Mouse (Mus musculus) intestine, embryonic 15.5 days (tissue): ENCODE results near the gene Col6a1. TPM values are rescaled to one million over a fixed set of nuclear protein-coding genes. Genes with fewer than 3 reads are reported as not detected.

Experiments used
- ATAC-seq: fragments of 200-750 bp; cut with Nextera tagmentation; 2 replicates; pipeline ENCODE4 v1.8.0; 2017; ENCODE audit warnings: moderate TSS enrichment, moderate library complexity
- H3K27ac ChIP-seq: fragments of 300-500 bp; sonication (generic); 2 replicates; pipeline ENCODE4 v1.5.1; 2015; ENCODE audit warnings: mild to moderate bottlenecking, inconsistent platforms
- H3K27me3 ChIP-seq: fragments of 300-500 bp; sonication (generic); replicated peaks from 2 replicates; pipeline ENCODE4 v1.6.1; 2015; ENCODE audit warnings: inconsistent platforms
- H3K36me3 ChIP-seq: fragments of 300-500 bp; sonication (generic); 2 replicates; pipeline ENCODE4 v1.6.1; 2015; ENCODE audit warnings: inconsistent platforms
- H3K4me1 ChIP-seq: fragments of 300-500 bp; sonication (generic); replicated peaks from 2 replicates; pipeline ENCODE4 v1.6.1; 2015; ENCODE audit warnings: inconsistent platforms
- H3K4me2 ChIP-seq: fragments of 300-500 bp; sonication (generic); replicated peaks from 2 replicates; pipeline ENCODE4 v1.6.1; 2015; ENCODE audit warnings: mild to moderate bottlenecking, inconsistent platforms
- H3K4me3 ChIP-seq: fragments of 300-500 bp; sonication (generic); replicated peaks from 2 replicates; pipeline ENCODE4 v1.5.1; 2015; ENCODE audit warnings: inconsistent platforms
- H3K9ac ChIP-seq: fragments of 300-500 bp; sonication (generic); 2 replicates; pipeline ENCODE4 v1.6.1; 2015; ENCODE audit warnings: inconsistent platforms
- H3K9me3 ChIP-seq: fragments of 300-500 bp; sonication (generic); 2 replicates; pipeline ENCODE4 v1.6.1; 2016; ENCODE audit warnings: inconsistent platforms
- WGBS: fragments of 180-500 bp; shearing (Covaris S2); methylation state at CpG from one replicate; pipeline ENCODE4 v1.1.7; 2015; 5-methylcytosine and 5-hydroxymethylcytosine counted together
- polyA plus RNA-seq: library from polyadenylated mRNA; unstranded; fragments of >200 nt; fragmentation: Nextera tagmentation; extraction: Ambion mirVana; gene quantifications from 2 replicates; pipeline ENCODE4 v1.2.1, GENCODE M21; 2015

The Col6a1 gene
- polyA plus RNA-seq, 1 experiment from 2014 or later, result 317 TPM

GRCm38 (mm10) chr10:76721746-76722145 is 4.2 kb downstream of the Col6a1 start:
- 94% methylated on average over 6 of the region's 6 CpGs for WGBS
- Histone ChIP-seq H3K36me3 (peaks cover 42% of the 10 kb centered on the region; the same call in 1 of the 2 replicates), H3K9ac (no peak overlapping the region), H3K27ac (no peak overlapping the region), H3K4me2 (no peak overlapping the region), H3K4me1 (peaks cover 17% of the 10 kb centered on the region; the same call in 1 of the 2 replicates), H3K27me3 (no peaks in the 10 kb centered on the region), H3K4me3 (no peak overlapping the region), H3K9me3 (no peaks in the 10 kb centered on the region)
- ATAC-seq, result no peak

GRCm38 (mm10) chr10:76721216-76721615 is 4.8 kb downstream of the Col6a1 start:
- Histone ChIP-seq H3K4me2 (no peak overlapping the region), H3K27ac (no peak overlapping the region), H3K9ac (no peak overlapping the region), H3K9me3 (no peaks in the 10 kb centered on the region), H3K4me1 (peaks cover 17% of the 10 kb centered on the region; the same call in 1 of the 2 replicates), H3K4me3 (no peak overlapping the region), H3K27me3 (no peaks in the 10 kb centered on the region), H3K36me3 (peaks cover 42% of the 10 kb centered on the region; the same call in 1 of the 2 replicates)
- no peak for ATAC-seq
- 86% methylated on average over 11 of the region's 11 CpGs for WGBS

GRCm38 (mm10) chr10:76717631-76718030 is 8.3 kb downstream of the Col6a1 start:
- H3K9me3 ChIP-seq, result no peaks in the 10 kb centered on the region
- H3K36me3 ChIP-seq, result peaks cover 59% of the 10 kb centered on the region
- ATAC-seq, result no peak
- H3K27me3 ChIP-seq, result no peaks in the 10 kb centered on the region
- no peak overlapping the region for H3K9ac ChIP-seq
- no peak overlapping the region for H3K4me3 ChIP-seq
- 0 out of 2 replicates have a peak, but pooled peaks cover 1% of the 10 kb centered on the region for H3K4me1 ChIP-seq
- H3K4me2 ChIP-seq, result no peak overlapping the region
- WGBS, result 90% methylated on average over 4 of the region's 4 CpGs
- H3K27ac ChIP-seq, result no peak overlapping the region

- WGBS, result 91% methylated on average over 7 of the region's 7 CpGs
- no peak overlapping the region for H3K4me3 ChIP-seq
- H3K9ac ChIP-seq, result no peak overlapping the region
- no peak for ATAC-seq
- no peaks in the 10 kb centered on the region for H3K27me3 ChIP-seq
- H3K4me2 ChIP-seq, result no peak overlapping the region
- no peaks in the 10 kb centered on the region for H3K9me3 ChIP-seq
- H3K36me3 ChIP-seq, result peaks cover 57% of the 10 kb centered on the region
- no peaks in the 10 kb centered on the region for H3K4me1 ChIP-seq
- H3K27ac ChIP-seq, result no peak overlapping the region
These were observed 8.9 kb downstream of the Col6a1 start for GRCm38 (mm10) chr10:76717026-76717425.

GRCm38 (mm10) chr10:76714303-76714702 is 11.7 kb downstream of the Col6a1 start:
- Histone ChIP-seq H3K4me1 (no peaks in the 10 kb centered on the region), H3K4me3 (no peak overlapping the region), H3K36me3 (peaks cover 60% of the 10 kb centered on the region), H3K27ac (no peak overlapping the region), H3K4me2 (no peak overlapping the region), H3K27me3 (no peaks in the 10 kb centered on the region), H3K9me3 (no peaks in the 10 kb centered on the region), H3K9ac (no peak overlapping the region)
- no peak for ATAC-seq
- WGBS, result 85% methylated on average over 7 of the region's 7 CpGs

GRCm38 (mm10) chr10:76712500-76712899 is 13.5 kb downstream of the Col6a1 start:
- no peaks in the 10 kb centered on the region for H3K9me3 ChIP-seq
- no peak overlapping the region for H3K27ac ChIP-seq
- no peaks in the 10 kb centered on the region for H3K4me1 ChIP-seq
- ATAC-seq, result no peak
- WGBS, result 76% methylated on average over 3 of the region's 3 CpGs
- H3K27me3 ChIP-seq, result no peaks in the 10 kb centered on the region
- H3K9ac ChIP-seq, result no peak overlapping the region
- peaks cover 57% of the 10 kb centered on the region for H3K36me3 ChIP-seq
- no peak overlapping the region for H3K4me2 ChIP-seq
- H3K4me3 ChIP-seq, result no peak overlapping the region

GRCm38 (mm10) chr10:76711331-76711730 is 14.6 kb downstream of the Col6a1 start:
- peaks cover 51% of the 10 kb centered on the region for H3K36me3 ChIP-seq
- H3K4me2 ChIP-seq, result no peak overlapping the region
- no peak overlapping the region for H3K9ac ChIP-seq
- no peaks in the 10 kb centered on the region for H3K9me3 ChIP-seq
- no peaks in the 10 kb centered on the region for H3K27me3 ChIP-seq
- H3K27ac ChIP-seq, result no peak overlapping the region
- H3K4me1 ChIP-seq, result no peaks in the 10 kb centered on the region
- ATAC-seq, result no peak
- no peak overlapping the region for H3K4me3 ChIP-seq
- WGBS, result 94% methylated on average over 16 of the region's 16 CpGs

- Histone ChIP-seq H3K4me1 (no peaks in the 10 kb centered on the region), H3K27me3 (no peaks in the 10 kb centered on the region), H3K27ac (no peak overlapping the region), H3K9me3 (no peaks in the 10 kb centered on the region), H3K9ac (no peak overlapping the region), H3K4me2 (no peak overlapping the region), H3K4me3 (no peak overlapping the region), H3K36me3 (peaks cover 31% of the 10 kb centered on the region)
- no peak for ATAC-seq
- WGBS, result 76% methylated on average over 3 of the region's 3 CpGs
These were observed 17.5 kb downstream of the Col6a1 start for GRCm38 (mm10) chr10:76708465-76708864.

- Histone ChIP-seq H3K9me3 (no peaks in the 10 kb centered on the region), H3K27me3 (no peaks in the 10 kb centered on the region), H3K4me2 (no peak overlapping the region), H3K36me3 (peaks cover 27% of the 10 kb centered on the region), H3K4me3 (no peak overlapping the region), H3K4me1 (no peaks in the 10 kb centered on the region), H3K27ac (0 out of 2 replicates have a peak overlapping the region, but pooled peaks have one; percentile 11), H3K9ac (no peak overlapping the region)
- WGBS, result 91% methylated on average over 1 of the region's 1 CpGs
- ATAC-seq, result no peak
These were observed 18.4 kb downstream of the Col6a1 start for GRCm38 (mm10) chr10:76707584-76707983.

GRCm38 (mm10) chr10:76707001-76707400 is 19.0 kb downstream of the Col6a1 start:
- peaks cover 25% of the 10 kb centered on the region for H3K36me3 ChIP-seq
- no peaks in the 10 kb centered on the region for H3K9me3 ChIP-seq
- no peak overlapping the region for H3K27ac ChIP-seq
- ATAC-seq, result no peak
- no peaks in the 10 kb centered on the region for H3K4me1 ChIP-seq
- no peak overlapping the region for H3K4me2 ChIP-seq
- H3K4me3 ChIP-seq, result no peak overlapping the region
- no peaks in the 10 kb centered on the region for H3K27me3 ChIP-seq
- 81% methylated on average over 2 of the region's 2 CpGs for WGBS
- H3K9ac ChIP-seq, result no peak overlapping the region

- H3K36me3 ChIP-seq, result peaks cover 3% of the 10 kb centered on the region; the same call in 1 of the 2 replicates
- H3K9ac ChIP-seq, result no peak overlapping the region
- H3K27me3 ChIP-seq, result no peaks in the 10 kb centered on the region
- WGBS, result 74% methylated on average over 3 of the region's 3 CpGs
- H3K27ac ChIP-seq, result no peak overlapping the region
- no peak overlapping the region for H3K4me2 ChIP-seq
- H3K4me1 ChIP-seq, result no peaks in the 10 kb centered on the region
- H3K4me3 ChIP-seq, result no peak overlapping the region
- no peak for ATAC-seq
- no peaks in the 10 kb centered on the region for H3K9me3 ChIP-seq
These were observed 21.6 kb downstream of the Col6a1 start for GRCm38 (mm10) chr10:76704358-76704757.

- H3K27me3 ChIP-seq, result no peaks in the 10 kb centered on the region
- no peak overlapping the region for H3K4me2 ChIP-seq
- 60% methylated on average over 2 of the region's 2 CpGs for WGBS
- H3K9ac ChIP-seq, result no peak overlapping the region
- H3K4me1 ChIP-seq, result no peaks in the 10 kb centered on the region
- no peak overlapping the region for H3K27ac ChIP-seq
- no peaks in the 10 kb centered on the region for H3K36me3 ChIP-seq
- no peaks in the 10 kb centered on the region for H3K9me3 ChIP-seq
- no peak overlapping the region for H3K4me3 ChIP-seq
- ATAC-seq, result no peak
These were observed 24.5 kb downstream of the Col6a1 start for GRCm38 (mm10) chr10:76701446-76701845.

- no peak for ATAC-seq
- Histone ChIP-seq H3K36me3 (no peaks in the 10 kb centered on the region), H3K27me3 (no peaks in the 10 kb centered on the region), H3K9ac (no peak overlapping the region), H3K27ac (0 out of 2 replicates have a peak overlapping the region, but pooled peaks have one; percentile 5), H3K4me3 (no peak overlapping the region), H3K4me2 (no peak overlapping the region), H3K4me1 (0 out of 2 replicates have a peak, but pooled peaks cover 3% of the 10 kb centered on the region), H3K9me3 (no peaks in the 10 kb centered on the region)
- 60% methylated on average over 7 of the region's 7 CpGs for WGBS
These were observed 26.2 kb downstream of the Col6a1 start for GRCm38 (mm10) chr10:76699816-76700215.
